Mouse (Mus musculus) forebrain, postnatal 0 days (tissue): ENCODE measurements at regions not wholly inside any gene's neighbourhood (a gene's known extent, or its start where the extent isn't known, plus 50 kb on each side); places are given as distances from the start of the nearest gene placed in this dataset.
A peak's percentile ranks its signal among the peaks of the same experiment; 100 is the strongest.

Experiments
- ATAC-seq: fragments of 200-750 bp; cut with Nextera tagmentation; 2 replicates; pipeline ENCODE4 v1.8.0; 2017; ENCODE audit warnings: mild to moderate bottlenecking, moderate library complexity
- DNase-seq: peaks from one replicate; pipeline ENCODE4 v3.0.0-alpha.2; 2015
- H3K27ac ChIP-seq: fragments of 300-500 bp; sonication (generic); 2 replicates; pipeline ENCODE4 v1.5.1; 2014; ENCODE audit warnings: low read depth, mild to moderate bottlenecking, antibody characterized with exemption, low read length, moderate library complexity, mixed read lengths
- H3K27me3 ChIP-seq: fragments of 300-500 bp; sonication (generic); 2 replicates; pipeline ENCODE4 v1.6.1; 2014; ENCODE audit warnings: mild to moderate bottlenecking, low read length, mixed read lengths; ENCODE audit not compliant: insufficient read depth
- H3K36me3 ChIP-seq: fragments of 300-500 bp; sonication (generic); 2 replicates; pipeline ENCODE4 v1.6.1; 2014; ENCODE audit warnings: mild to moderate bottlenecking, moderate library complexity; ENCODE audit not compliant: insufficient read depth
- H3K4me1 ChIP-seq: fragments of 300-500 bp; sonication (generic); 2 replicates; pipeline ENCODE4 v1.6.1; 2014; ENCODE audit warnings: antibody characterized with exemption; ENCODE audit not compliant: insufficient read depth
- H3K4me2 ChIP-seq: fragments of 300-500 bp; sonication (generic); 2 replicates; pipeline ENCODE4 v1.6.1; 2014; ENCODE audit warnings: low read depth, mild to moderate bottlenecking, moderate library complexity
- H3K4me3 ChIP-seq: fragments of 300-500 bp; sonication (generic); 2 replicates; pipeline ENCODE4 v1.5.1; 2014; ENCODE audit warnings: low read depth, low read length, mixed read lengths
- H3K9ac ChIP-seq: fragments of 300-500 bp; sonication (generic); 2 replicates; pipeline ENCODE4 v1.6.1; 2014; ENCODE audit warnings: mild to moderate bottlenecking
- H3K9me3 ChIP-seq: fragments of 300-500 bp; sonication (generic); 2 replicates; pipeline ENCODE4 v1.6.1; 2016; ENCODE audit warnings: low read length
- CTCF ChIP-seq: sonication (generic); IDR thresholded peaks from 2 replicates; pipeline ENCODE4 v1.5.1; 2016; ENCODE audit warnings: antibody characterized with exemption, control low read depth, low read depth
- WGBS: fragments of 180-500 bp; shearing (Covaris S2); extraction: QIAGEN DNeasy Blood & Tissue Kit; methylation state at CpG from one replicate; pipeline ENCODE4 v1.1.7; 2014; 5-methylcytosine and 5-hydroxymethylcytosine counted together

DNA sequence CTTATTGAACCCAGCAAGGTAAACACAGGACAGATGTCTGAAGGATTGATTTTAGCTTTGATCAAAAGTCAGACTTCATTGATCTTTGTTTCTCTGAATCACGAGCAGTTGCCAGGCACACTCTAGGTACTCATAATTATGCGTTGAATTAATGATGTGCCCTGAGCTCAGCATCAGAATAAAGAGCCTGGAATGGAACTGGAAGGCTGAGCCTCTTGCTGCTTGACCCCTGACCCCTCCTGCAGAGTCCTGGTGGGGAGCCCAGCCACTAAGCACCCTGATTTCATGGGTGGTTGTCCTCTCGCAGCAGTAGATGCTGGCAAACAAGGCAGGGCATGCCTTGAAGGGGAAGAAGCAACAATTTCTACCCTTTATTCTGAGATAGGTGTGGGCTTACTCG, 64.9 kb upstream of the Noct start:
- Histone ChIP-seq H3K36me3 (no peaks in the 10 kb centered on the region), H3K27ac (no peak overlapping the region), H3K4me1 (no peaks in the 10 kb centered on the region), H3K4me3 (no peak overlapping the region), H3K9ac (no peak overlapping the region), H3K9me3 (no peaks in the 10 kb centered on the region), H3K4me2 (no peak overlapping the region), H3K27me3 (no peaks in the 10 kb centered on the region)
- TF ChIP-seq CTCF = no peak
- DNase-seq = no peak
- ATAC-seq = no peak
- 43% methylated on average over 4 of the region's 4 CpGs for WGBS

DNA sequence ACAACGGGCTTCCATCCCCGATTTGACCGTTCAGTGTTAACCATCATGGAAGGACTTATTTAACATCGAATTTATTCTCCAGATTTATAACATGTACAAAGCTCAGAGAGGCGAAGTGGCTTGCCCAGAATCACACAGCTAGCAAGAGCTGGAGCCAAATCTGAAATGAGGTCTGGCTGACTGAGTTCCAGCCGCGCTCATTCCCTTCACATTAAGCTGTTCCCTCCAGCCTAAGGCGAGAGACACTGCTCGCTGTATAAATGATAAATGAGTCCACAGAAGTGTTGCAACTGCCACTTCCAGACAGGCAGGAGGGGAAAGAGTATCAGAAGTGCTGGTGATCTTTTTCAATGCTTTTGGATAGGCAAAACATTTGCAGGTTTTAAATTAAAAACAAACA, 64.4 kb upstream of the Noct start:
- no peak for ATAC-seq
- H3K9me3 ChIP-seq = no peaks in the 10 kb centered on the region
- H3K4me3 ChIP-seq = no peak overlapping the region
- H3K27me3 ChIP-seq = no peaks in the 10 kb centered on the region
- H3K4me2 ChIP-seq = no peak overlapping the region
- TF ChIP-seq CTCF = no peak
- peak; percentile 37 for DNase-seq
- WGBS = 54% methylated on average over 9 of the region's 9 CpGs
- no peaks in the 10 kb centered on the region for H3K4me1 ChIP-seq
- H3K36me3 ChIP-seq = no peaks in the 10 kb centered on the region
- H3K27ac ChIP-seq = no peak overlapping the region
- no peak overlapping the region for H3K9ac ChIP-seq

DNA sequence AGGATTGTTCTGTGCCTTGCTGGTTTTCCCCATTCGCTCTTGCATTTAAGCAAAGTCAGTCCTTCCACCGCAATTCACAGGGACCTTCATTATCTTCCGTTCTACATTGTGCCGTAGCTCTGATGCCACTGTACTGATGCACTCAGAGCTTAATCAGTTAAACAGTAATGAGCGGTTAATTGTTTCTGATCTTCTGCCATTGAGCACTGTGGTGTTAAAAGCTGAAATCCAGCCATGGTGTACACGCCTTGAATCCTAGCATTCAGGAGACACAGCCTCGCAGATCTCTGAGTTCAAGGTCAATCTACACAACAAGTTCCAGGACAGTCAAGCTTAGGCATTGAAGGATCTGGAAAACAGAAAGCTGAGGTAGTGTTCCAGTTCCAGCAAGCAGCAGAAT, 63.6 kb upstream of the Noct start:
- ATAC-seq (no peak), DNase-seq (no peak)
- WGBS = 44% methylated on average over 7 of the region's 7 CpGs
- no peaks in the 10 kb centered on the region for H3K9me3 ChIP-seq
- H3K9ac ChIP-seq = no peak overlapping the region
- H3K27ac ChIP-seq = no peak overlapping the region
- no peaks in the 10 kb centered on the region for H3K4me1 ChIP-seq
- H3K27me3 ChIP-seq = no peaks in the 10 kb centered on the region
- no peak overlapping the region for H3K4me3 ChIP-seq
- no peak overlapping the region for H3K4me2 ChIP-seq
- H3K36me3 ChIP-seq = no peaks in the 10 kb centered on the region
- TF ChIP-seq CTCF = no peak

DNA sequence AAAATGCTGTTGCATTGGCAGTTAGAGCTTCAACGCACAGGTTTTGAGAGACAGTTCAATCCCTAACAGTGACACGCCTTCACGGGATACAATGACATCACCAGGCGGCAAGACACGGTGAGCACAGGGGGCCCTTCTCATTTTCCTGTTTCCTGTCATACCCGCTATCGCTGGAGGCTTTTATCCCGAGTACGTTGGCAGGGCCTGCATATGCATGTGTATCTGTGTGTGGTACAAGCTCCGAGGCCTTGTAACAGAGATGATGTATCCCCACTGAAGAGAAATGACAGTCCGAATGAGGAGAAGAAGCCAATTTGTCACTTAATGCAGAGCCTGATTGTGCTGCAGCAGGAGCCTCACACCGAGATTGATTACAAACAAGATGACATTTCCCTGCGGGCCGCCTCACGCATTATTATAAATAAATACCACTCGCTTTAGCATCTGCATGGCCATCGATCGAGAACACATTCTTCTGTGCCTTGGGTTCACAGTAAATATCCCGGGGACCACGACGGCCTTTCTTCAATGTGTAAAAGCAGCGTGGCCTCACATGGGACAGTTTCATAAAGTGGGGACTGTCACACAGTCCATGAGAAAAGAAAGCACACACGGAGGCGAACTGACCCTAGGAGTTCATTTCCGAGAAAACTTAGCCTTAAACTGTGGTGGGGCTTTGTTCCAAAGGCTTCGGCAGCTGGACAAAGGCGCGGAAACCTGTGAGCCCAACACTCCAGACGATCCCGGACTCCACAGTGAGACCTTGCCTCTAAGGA, 54.9 kb upstream of the Noct start:
- 72% methylated on average over 30 of the region's 30 CpGs for WGBS
- H3K36me3 ChIP-seq = no peaks in the 10 kb centered on the region
- H3K9ac ChIP-seq = no peak overlapping the region
- H3K27ac ChIP-seq = no peak overlapping the region
- no peaks in the 10 kb centered on the region for H3K9me3 ChIP-seq
- no peaks in the 10 kb centered on the region for H3K4me1 ChIP-seq
- H3K27me3 ChIP-seq = no peaks in the 10 kb centered on the region
- DNase-seq (no peak), ATAC-seq (no peak)
- no peak overlapping the region for H3K4me3 ChIP-seq
- no peak for TF ChIP-seq CTCF
- H3K4me2 ChIP-seq = no peak overlapping the region

DNA sequence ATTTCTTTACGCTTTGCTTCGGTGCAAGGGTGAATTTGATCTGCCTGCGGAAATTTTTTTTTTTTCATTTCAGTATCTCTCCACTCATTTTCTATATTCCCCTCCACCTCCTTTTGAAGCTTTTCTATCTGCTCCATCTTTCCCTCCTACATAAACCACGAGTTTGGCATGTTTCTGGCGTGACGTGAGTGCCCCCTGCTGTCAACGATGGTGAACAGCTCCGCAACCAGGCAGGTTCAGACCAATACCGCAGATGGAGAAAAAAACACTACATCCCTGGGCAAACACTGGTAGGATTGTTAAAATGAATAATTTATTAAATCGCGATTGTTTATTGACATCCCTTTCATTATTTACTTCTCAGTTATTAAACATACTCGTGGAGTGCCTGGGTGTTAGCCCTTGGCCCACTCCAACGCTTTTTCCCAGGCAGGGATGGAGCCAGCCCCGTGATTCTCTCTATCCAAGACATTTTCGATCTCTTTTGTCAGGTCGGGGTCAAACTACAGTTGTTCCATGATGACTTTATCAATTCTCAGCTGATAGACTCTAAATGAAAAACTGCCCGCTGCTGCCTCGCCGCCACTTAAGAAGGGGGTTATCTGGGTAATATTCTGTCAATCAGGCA, 53.9 kb upstream of the Noct start:
- H3K4me1 ChIP-seq = no peaks in the 10 kb centered on the region
- no peak overlapping the region for H3K4me3 ChIP-seq
- no peaks in the 10 kb centered on the region for H3K27me3 ChIP-seq
- no peak overlapping the region for H3K4me2 ChIP-seq
- WGBS = 31% methylated on average over 19 of the region's 19 CpGs
- DNase-seq = peak; percentile 92
- no peak overlapping the region for H3K9ac ChIP-seq
- H3K9me3 ChIP-seq = no peaks in the 10 kb centered on the region
- H3K27ac ChIP-seq = no peak overlapping the region
- peak; percentile 97 for TF ChIP-seq CTCF
- ATAC-seq = peak; percentile 92
- no peaks in the 10 kb centered on the region for H3K36me3 ChIP-seq
